Mouse (Mus musculus): ENCODE results near the gene Ptcd2.

Gene Ptcd2

GRCm38 (mm10) chr13:99304365-99304764 lies 40.1 kb downstream of the Ptcd2 start:
- no peak for DNase-seq (ENCODE audit: low read depth)

- no peak for DNase-seq (ENCODE audit: low read depth)
Observed at GRCm38 (mm10) chr13:99303846-99304245, 40.7 kb downstream of the Ptcd2 start.

DNA sequence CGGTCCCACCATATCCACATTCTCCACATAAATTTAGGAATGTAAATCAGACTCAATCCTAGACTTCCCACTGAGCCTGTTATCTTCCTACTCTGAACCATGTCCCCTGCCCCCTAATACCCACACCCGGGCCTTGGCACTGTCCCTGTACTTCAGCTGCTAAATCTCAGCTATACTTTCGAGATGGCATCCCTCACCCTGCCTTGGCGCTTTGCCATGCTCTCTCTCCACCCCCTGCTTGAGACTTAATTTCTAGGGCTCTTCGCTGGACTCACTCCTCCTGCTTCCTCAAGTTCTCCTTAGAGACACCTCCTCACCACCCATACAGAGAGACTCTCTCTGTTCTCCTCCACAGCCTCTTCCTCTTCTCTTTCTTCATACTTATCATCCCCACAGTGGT lies 44.6 kb downstream of the Ptcd2 start:
- DNase-seq (ENCODE audit: low read depth), result no peak

- no peak for DNase-seq (ENCODE audit: low read depth)
Observed at GRCm38 (mm10) chr13:99294176-99294575, 50.3 kb downstream of the Ptcd2 start.

DNA sequence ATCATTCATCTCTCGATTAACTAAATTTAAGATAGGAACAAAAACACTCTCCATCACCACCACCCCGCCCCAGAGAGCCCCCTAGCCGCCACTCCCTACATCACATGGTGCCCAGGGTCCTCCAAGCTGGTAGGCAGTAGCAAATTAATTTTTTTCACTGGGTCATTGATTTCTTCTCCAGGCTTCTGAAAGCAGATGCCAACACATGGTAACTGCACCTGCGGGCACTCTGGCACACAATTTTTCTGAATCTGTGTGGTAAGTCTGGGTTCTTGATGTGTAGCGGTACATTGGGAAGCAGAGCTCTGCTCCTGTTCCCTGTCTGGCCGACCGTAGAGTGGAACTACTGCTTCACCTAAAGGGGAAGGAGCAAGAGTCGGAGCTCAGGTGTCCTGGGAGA lies 53.7 kb downstream of the Ptcd2 start:
- no peak for DNase-seq (ENCODE audit: low read depth)

DNA sequence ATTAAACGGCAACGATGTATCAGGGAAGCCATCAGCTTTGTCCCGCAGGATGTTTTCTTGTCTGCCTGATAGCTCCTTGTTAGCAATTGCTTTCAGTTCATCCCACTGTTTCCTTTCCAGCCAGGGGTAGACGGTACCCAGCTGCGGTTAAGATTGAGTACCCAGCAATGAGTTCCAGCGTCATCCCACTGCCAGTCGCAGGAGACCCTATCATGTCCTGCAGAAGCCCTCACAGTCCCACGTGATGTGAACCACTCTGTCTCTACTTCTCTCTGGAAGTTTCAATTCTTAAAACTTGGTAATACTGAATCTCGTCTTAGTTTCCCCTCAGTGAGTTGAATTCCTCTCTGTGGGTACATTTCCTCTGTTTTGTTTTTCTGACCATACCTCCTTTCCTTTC lies 56.7 kb downstream of the Ptcd2 start:
- no peak for DNase-seq (ENCODE audit: low read depth)

DNA sequence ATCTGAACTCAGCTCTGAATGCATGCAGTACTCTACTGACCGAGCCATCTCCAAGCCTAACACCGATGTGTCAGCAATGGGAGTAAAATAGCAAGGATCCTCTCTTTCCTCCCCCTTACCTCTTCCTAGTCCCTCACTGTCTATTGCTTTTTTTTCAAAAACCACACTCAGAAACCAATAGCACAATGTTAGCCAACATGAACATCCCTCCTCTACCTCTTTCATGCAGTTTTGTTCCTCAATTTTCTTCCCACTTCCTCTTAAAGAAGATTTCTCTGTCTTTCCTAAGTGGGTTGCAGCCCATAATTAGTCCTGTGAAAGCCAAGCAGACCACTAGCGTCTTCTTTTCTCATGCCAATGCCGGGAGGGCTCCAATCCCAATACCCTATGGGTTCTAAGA lies 57.3 kb downstream of the Ptcd2 start:
- DNase-seq (ENCODE audit: low read depth), result no peak

DNA sequence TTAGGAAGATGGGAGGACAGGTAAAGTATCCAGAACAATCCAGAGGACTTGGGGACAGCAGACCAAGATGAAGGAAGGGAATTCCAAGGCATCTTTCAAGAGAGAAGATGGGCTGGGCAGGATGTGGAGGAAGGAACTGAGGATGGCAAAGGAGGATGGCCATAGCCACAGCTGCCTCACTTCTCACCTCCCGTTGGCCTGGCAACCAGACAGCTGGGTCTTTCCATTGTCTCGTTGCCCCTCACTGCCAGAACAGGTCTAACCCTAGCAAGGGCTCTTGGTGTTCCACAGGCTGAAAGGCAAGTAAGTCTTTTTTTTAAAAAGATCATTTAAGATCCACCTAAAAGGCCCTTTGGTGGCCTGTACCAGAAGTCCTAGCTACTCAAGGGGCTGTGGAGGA lies 59.3 kb downstream of the Ptcd2 start:
- DNase-seq (ENCODE audit: low read depth), result no peak

DNA sequence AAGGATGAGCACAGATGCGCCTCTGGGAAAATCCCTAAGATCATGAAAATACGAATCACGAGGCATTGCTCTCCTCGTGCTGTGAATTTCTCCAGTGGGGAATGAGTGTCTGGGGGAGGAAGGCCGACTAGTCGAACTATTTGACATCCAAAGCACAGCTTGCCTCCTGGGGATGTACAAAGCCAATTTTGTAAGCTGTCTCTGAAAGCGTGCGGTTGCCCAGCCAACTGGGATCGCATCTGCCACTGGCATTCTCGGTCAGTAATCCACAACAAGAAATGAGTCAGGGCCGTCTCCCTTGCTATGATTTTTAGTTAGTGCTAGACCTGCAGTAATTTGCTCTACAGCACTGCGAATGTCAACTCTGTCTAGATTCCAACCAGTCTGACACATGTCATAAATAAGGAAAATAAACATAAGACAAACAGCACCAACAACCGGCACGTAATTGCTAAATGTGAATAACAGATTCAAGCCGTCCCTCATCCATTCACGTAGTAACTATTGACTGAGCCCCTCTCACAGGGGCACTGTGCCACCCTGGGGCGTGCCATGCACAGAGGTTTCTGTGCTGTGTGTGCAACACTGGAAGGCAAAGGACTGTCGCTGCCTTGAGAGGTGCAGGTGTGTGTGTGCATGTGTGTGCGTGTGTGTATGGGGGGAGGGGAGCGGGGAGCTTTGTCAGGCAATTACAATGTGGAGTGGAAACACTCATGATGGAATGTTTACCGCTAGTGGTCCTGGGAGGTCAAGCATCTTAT lies 59.9 kb downstream of the Ptcd2 start:
- no peak for DNase-seq (ENCODE audit: low read depth)

DNA sequence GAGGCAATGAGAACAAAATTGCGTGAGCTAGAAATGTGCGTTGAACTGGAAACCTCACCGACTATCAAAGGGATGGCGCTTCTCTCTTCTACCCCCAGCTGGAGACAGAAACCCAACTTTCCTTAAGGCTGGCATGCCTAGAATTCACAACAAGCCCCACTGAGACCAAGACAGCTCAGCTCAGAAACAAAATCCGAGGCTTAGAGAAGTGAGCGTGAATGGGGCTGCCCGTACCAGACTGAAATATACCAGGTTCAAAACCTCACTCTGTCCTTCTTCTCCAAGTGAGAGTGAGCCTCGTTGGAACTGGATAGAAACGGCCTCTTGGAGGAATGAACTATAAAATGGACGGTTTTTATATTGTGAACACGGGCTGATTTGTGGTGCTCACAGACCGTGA lies 60.6 kb downstream of the Ptcd2 start:
- DNase-seq (ENCODE audit: low read depth), result no peak

- DNase-seq (ENCODE audit: low read depth), result no peak
Observed at GRCm38 (mm10) chr13:99282961-99283360, 61.5 kb downstream of the Ptcd2 start.

- no peak for DNase-seq (ENCODE audit: low read depth)
Observed at GRCm38 (mm10) chr13:99279351-99279750, 65.2 kb downstream of the Ptcd2 start.

- no peak for DNase-seq (ENCODE audit: low read depth)
Observed at GRCm38 (mm10) chr13:99278511-99278910, 66.0 kb downstream of the Ptcd2 start.

- DNase-seq (ENCODE audit: low read depth), result no peak
Observed at GRCm38 (mm10) chr13:99277521-99277920, 67.0 kb downstream of the Ptcd2 start.

- DNase-seq (ENCODE audit: low read depth), result no peak
Observed at GRCm38 (mm10) chr13:99272046-99272445, 72.5 kb downstream of the Ptcd2 start.
